Mouse (Mus musculus): ENCODE data around the gene Enthd1. TPM values are rescaled to one million over a fixed set of nuclear protein-coding genes. Genes with fewer than 3 reads are reported as not detected.

The Enthd1 gene
- polyA plus RNA-seq, 1 experiment from 2014 or later, result not detected

DNA sequence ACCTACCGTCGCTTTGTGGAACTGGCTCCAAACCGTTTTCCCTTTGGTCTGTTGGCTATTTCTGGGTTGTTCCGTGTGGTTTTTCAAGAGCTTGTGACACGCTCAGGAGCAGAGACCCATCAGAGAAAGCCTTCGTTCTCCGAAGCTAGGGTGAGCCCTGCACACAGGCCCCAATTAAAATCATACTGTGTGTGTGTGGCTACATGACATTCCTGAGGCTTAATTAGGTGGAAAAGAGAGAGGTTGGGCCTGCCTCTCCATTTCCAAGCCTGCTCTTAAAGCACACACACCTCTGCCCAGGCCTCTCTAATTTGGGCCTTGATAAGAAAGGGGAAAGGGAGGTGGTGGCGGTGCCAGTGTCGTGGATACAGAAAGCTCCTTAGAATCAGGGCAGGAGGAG, 126.5 kb downstream of the Enthd1 start:
- no peak overlapping the region for H3K9ac ChIP-seq (replicated peaks; ENCODE audit: low read depth, low read length)
- WGBS, result 82% methylated on average over 9 of the region's 9 CpGs
- no peaks in the 10 kb centered on the region for H3K27me3 ChIP-seq (ENCODE audit: control insufficient read depth, insufficient read depth, low read length)
- no peak overlapping the region for H3K4me2 ChIP-seq (replicated peaks; ENCODE audit: low read depth, low read length)
- H3K36me3 ChIP-seq (ENCODE audit: control insufficient read depth, insufficient read depth, low read length), result no peaks in the 10 kb centered on the region
- no peak for ATAC-seq (ENCODE audit: insufficient number of reproducible peaks, insufficient read depth, low FRiP score, low read depth)
- no peak overlapping the region for H3K4me3 ChIP-seq (ENCODE audit: low read depth, low read length)
- no peak overlapping the region for H3K27ac ChIP-seq (ENCODE audit: low read length)
- no peaks in the 10 kb centered on the region for H3K9me3 ChIP-seq (ENCODE audit: control insufficient read depth, low read depth, low read length)
- H3K4me1 ChIP-seq (ENCODE audit: control insufficient read depth, insufficient read depth, low read length), result no peaks in the 10 kb centered on the region

DNA sequence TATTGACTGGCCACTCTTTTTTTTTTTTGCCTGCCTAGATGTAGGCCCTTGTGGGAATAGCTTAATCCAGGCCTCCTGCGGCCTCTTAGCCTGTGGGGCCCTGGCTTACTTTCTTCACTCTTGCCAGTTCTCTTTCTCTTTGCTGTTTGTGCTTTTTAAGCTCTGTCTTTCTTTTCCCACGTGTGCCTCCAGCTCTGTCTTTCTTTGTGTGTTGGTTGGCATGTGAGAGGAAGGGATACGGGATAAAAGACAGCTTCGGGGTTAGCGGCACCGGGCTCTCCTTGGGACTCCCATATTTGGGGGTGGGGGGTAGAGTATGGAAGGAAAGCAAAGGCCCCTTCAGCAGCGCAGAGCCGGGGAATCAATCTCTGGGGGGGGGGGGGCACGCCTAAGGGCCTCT, 127.0 kb downstream of the Enthd1 start:
- ATAC-seq (ENCODE audit: insufficient number of reproducible peaks, insufficient read depth, low FRiP score, low read depth), result no peak
- H3K36me3 ChIP-seq (ENCODE audit: control insufficient read depth, insufficient read depth, low read length), result no peaks in the 10 kb centered on the region
- H3K4me1 ChIP-seq (ENCODE audit: control insufficient read depth, insufficient read depth, low read length), result no peaks in the 10 kb centered on the region
- no peaks in the 10 kb centered on the region for H3K9me3 ChIP-seq (ENCODE audit: control insufficient read depth, low read depth, low read length)
- no peak overlapping the region for H3K9ac ChIP-seq (replicated peaks; ENCODE audit: low read depth, low read length)
- H3K27ac ChIP-seq (ENCODE audit: low read length), result no peak overlapping the region
- H3K27me3 ChIP-seq (ENCODE audit: control insufficient read depth, insufficient read depth, low read length), result no peaks in the 10 kb centered on the region
- H3K4me2 ChIP-seq (replicated peaks; ENCODE audit: low read depth, low read length), result no peak overlapping the region
- H3K4me3 ChIP-seq (ENCODE audit: low read depth, low read length), result no peak overlapping the region
- 77% methylated on average over 9 of the region's 9 CpGs for WGBS

DNA sequence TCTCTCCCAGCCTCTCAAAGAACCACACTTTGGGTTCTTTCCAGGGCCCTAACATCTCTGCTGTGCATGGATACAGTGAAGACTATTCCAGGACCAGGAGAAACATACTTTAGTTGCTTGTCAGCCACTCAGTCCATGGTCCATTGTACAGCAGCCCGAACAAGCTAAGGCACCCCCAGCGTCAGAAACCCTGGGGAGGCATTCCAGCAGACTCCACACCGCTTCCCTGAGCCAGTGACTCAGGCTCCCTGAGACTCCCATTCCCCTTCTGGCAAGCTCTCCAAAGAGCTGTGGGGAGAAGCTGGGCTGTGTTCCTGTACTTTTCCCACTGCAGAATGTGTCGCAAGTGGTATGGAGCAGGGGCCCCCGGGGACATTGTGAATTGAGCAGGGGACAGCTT, 128.0 kb downstream of the Enthd1 start:
- 78% methylated on average over 5 of the region's 5 CpGs for WGBS
- no peak for ATAC-seq (ENCODE audit: insufficient number of reproducible peaks, insufficient read depth, low FRiP score, low read depth)

DNA sequence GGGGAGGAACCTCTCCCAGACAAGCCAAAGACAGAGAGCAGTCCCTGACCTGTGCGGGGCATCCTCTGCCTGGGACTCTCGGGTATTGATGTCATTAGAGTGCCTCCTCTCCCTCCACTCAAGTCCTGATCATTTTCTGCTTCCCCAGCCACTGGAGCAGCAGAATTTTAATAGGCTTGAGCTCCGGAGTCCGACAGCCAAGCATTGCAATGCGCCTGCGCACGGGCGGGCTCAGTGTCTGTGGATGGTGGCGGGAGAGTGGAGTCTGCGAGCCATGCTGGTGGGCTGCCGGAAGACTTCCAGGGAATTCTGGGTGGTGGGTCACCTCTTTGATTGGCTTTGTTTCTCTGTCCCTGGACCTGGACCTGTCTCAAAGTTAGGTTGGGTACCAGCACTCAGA, 134.6 kb downstream of the Enthd1 start:
- H3K4me1 ChIP-seq (ENCODE audit: control insufficient read depth, insufficient read depth, low read length), result no peaks in the 10 kb centered on the region
- H3K4me3 ChIP-seq (ENCODE audit: low read depth, low read length), result no peak overlapping the region
- H3K4me2 ChIP-seq (replicated peaks; ENCODE audit: low read depth, low read length), result no peak overlapping the region
- no peaks in the 10 kb centered on the region for H3K27me3 ChIP-seq (ENCODE audit: control insufficient read depth, insufficient read depth, low read length)
- H3K27ac ChIP-seq (ENCODE audit: low read length), result no peak overlapping the region
- H3K9me3 ChIP-seq (ENCODE audit: control insufficient read depth, low read depth, low read length), result no peaks in the 10 kb centered on the region
- no peaks in the 10 kb centered on the region for H3K36me3 ChIP-seq (ENCODE audit: control insufficient read depth, insufficient read depth, low read length)
- WGBS, result 70% methylated on average over 11 of the region's 11 CpGs
- no peak for ATAC-seq (ENCODE audit: insufficient number of reproducible peaks, insufficient read depth, low FRiP score, low read depth)
- H3K9ac ChIP-seq (replicated peaks; ENCODE audit: low read depth, low read length), result no peak overlapping the region

More for the DNA sequence above, 128.0 kb downstream of the Enthd1 start:
- no peak overlapping the region for H3K27ac ChIP-seq (ENCODE audit: low read length)
- no peak overlapping the region for H3K9ac ChIP-seq (replicated peaks; ENCODE audit: low read depth, low read length)
- no peaks in the 10 kb centered on the region for H3K27me3 ChIP-seq (ENCODE audit: control insufficient read depth, insufficient read depth, low read length)
- no peak overlapping the region for H3K4me3 ChIP-seq (ENCODE audit: low read depth, low read length)
- H3K36me3 ChIP-seq (ENCODE audit: control insufficient read depth, insufficient read depth, low read length), result no peaks in the 10 kb centered on the region
- no peaks in the 10 kb centered on the region for H3K9me3 ChIP-seq (ENCODE audit: control insufficient read depth, low read depth, low read length)
- H3K4me1 ChIP-seq (ENCODE audit: control insufficient read depth, insufficient read depth, low read length), result no peaks in the 10 kb centered on the region
- no peak overlapping the region for H3K4me2 ChIP-seq (replicated peaks; ENCODE audit: low read depth, low read length)

DNA sequence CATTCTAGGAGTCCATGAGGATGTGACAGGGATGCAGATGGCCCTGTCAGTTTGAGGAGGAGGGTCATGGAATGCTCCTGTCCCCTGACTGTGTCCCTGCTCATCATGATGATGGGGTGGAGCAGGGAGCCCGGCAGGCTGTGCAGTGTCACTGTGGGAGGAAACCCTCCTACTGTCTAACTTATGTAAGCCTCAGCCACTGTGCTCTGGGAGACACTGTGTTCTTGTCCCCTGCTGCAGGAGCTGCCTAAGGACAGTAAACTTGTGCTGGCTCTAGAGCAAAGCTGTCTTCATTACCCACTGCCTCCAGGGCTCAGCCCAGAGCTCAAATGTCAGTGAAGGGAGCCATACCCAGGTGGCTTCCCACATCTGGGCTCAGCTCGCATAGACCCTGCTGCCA, 146.8 kb downstream of the Enthd1 start:
- Histone ChIP-seq H3K9me3 (ENCODE audit: control insufficient read depth, low read depth, low read length) (no peaks in the 10 kb centered on the region), H3K27me3 (ENCODE audit: control insufficient read depth, insufficient read depth, low read length) (no peaks in the 10 kb centered on the region), H3K4me2 (replicated peaks; ENCODE audit: low read depth, low read length) (no peak overlapping the region), H3K4me3 (ENCODE audit: low read depth, low read length) (no peak overlapping the region), H3K9ac (replicated peaks; ENCODE audit: low read depth, low read length) (no peak overlapping the region), H3K36me3 (ENCODE audit: control insufficient read depth, insufficient read depth, low read length) (no peaks in the 10 kb centered on the region), H3K27ac (ENCODE audit: low read length) (no peak overlapping the region), H3K4me1 (ENCODE audit: control insufficient read depth, insufficient read depth, low read length) (no peaks in the 10 kb centered on the region)
- WGBS, result 80% methylated on average over 2 of the region's 2 CpGs
- no peak for ATAC-seq (ENCODE audit: insufficient number of reproducible peaks, insufficient read depth, low FRiP score, low read depth)

DNA sequence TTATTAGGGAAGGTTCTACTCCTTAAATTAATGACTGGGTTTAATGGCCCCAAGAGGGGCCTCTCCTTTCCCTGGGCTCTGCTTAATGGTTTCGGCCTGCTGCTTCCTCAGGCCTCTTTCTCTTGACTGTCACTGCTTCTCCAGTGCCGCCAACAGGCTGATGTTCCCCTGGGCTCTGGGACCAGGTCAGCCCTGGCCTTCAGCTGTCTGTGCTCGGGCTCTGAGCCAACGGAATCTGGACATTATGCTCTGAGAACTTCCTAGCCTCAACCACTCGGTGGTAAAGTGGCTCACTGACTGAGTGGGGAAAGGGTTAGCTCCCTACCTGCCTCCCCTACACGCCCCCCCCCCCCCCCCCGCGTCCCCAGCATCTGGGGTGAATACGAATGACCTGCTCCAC, 147.9 kb downstream of the Enthd1 start:
- Histone ChIP-seq H3K4me2 (replicated peaks; ENCODE audit: low read depth, low read length) (no peak overlapping the region), H3K27me3 (ENCODE audit: control insufficient read depth, insufficient read depth, low read length) (no peaks in the 10 kb centered on the region), H3K9me3 (ENCODE audit: control insufficient read depth, low read depth, low read length) (no peaks in the 10 kb centered on the region), H3K36me3 (ENCODE audit: control insufficient read depth, insufficient read depth, low read length) (no peaks in the 10 kb centered on the region), H3K27ac (ENCODE audit: low read length) (no peak overlapping the region), H3K4me3 (ENCODE audit: low read depth, low read length) (no peak overlapping the region), H3K9ac (replicated peaks; ENCODE audit: low read depth, low read length) (no peak overlapping the region), H3K4me1 (ENCODE audit: control insufficient read depth, insufficient read depth, low read length) (no peaks in the 10 kb centered on the region)
- 64% methylated on average over 8 of the region's 9 CpGs for WGBS
- no peak for ATAC-seq (ENCODE audit: insufficient number of reproducible peaks, insufficient read depth, low FRiP score, low read depth)

DNA sequence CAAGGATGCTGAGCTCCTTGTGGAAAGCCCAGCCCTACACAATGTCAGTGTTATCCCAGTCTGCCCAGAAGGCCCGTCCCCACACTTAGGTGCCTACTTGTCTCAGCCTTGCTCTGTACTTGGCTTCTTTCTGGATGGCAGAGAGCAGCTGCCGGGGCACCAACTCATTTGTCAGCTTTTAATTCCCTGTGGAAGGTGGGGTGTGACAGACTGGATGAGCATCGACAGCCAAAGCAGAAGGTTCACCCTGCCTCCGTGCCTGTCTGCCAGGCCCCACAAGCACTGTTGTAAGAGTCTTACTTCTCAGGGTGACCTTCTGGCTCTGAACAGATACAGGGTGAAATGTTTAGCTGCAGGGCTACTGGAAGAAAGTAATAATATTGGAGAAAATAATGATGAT, 149.8 kb downstream of the Enthd1 start:
- no peak overlapping the region for H3K4me3 ChIP-seq (ENCODE audit: low read depth, low read length)
- H3K27ac ChIP-seq (ENCODE audit: low read length), result no peak overlapping the region
- no peaks in the 10 kb centered on the region for H3K9me3 ChIP-seq (ENCODE audit: control insufficient read depth, low read depth, low read length)
- H3K27me3 ChIP-seq (ENCODE audit: control insufficient read depth, insufficient read depth, low read length), result no peaks in the 10 kb centered on the region
- no peak for ATAC-seq (ENCODE audit: insufficient number of reproducible peaks, insufficient read depth, low FRiP score, low read depth)
- H3K4me1 ChIP-seq (ENCODE audit: control insufficient read depth, insufficient read depth, low read length), result no peaks in the 10 kb centered on the region
- WGBS, result 74% methylated on average over 4 of the region's 4 CpGs
- H3K4me2 ChIP-seq (replicated peaks; ENCODE audit: low read depth, low read length), result no peak overlapping the region
- no peak overlapping the region for H3K9ac ChIP-seq (replicated peaks; ENCODE audit: low read depth, low read length)
- no peaks in the 10 kb centered on the region for H3K36me3 ChIP-seq (ENCODE audit: control insufficient read depth, insufficient read depth, low read length)

DNA sequence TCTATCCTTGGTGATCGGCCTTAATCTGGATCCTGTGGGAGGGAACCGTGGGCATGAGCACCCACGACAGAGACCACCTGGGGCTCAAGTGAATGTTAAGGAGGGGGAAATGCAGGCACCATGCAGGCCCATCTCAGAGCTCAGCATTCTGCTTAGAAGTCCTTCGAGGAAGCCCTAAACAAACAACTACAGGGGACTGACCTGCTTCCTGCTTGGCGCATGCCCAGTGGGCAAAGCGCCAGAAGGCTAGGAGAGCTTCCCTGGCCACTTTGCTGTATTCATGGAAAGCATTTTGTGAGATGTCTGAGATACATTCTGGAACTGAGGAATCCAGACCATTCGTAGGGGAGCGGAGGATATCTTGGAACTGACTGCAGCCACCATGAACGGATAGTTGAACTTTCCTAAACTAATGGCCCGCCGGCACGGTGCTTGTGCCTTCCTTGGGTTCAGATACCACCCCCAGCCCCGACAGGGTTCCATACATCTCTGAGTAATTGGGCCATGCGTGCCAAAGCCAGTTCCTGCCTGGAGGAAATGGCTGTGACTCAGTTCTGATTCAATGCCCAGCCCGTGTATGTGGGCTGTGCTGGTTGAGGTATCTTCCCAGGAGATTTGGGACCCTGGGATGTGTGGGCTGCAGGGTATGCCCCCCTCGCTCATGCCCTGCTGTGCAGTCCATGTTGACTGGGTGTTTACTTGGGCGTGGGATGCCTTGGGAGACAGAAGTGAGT, 150.8 kb downstream of the Enthd1 start:
- H3K27ac ChIP-seq (ENCODE audit: low read length), result no peak overlapping the region
- H3K4me3 ChIP-seq (ENCODE audit: low read depth, low read length), result no peak overlapping the region
- 79% methylated on average over 17 of the region's 17 CpGs for WGBS
- no peaks in the 10 kb centered on the region for H3K9me3 ChIP-seq (ENCODE audit: control insufficient read depth, low read depth, low read length)
- no peak for ATAC-seq (ENCODE audit: insufficient number of reproducible peaks, insufficient read depth, low FRiP score, low read depth)
- H3K27me3 ChIP-seq (ENCODE audit: control insufficient read depth, insufficient read depth, low read length), result no peaks in the 10 kb centered on the region
- no peak overlapping the region for H3K9ac ChIP-seq (replicated peaks; ENCODE audit: low read depth, low read length)
- no peaks in the 10 kb centered on the region for H3K4me1 ChIP-seq (ENCODE audit: control insufficient read depth, insufficient read depth, low read length)
- no peak overlapping the region for H3K4me2 ChIP-seq (replicated peaks; ENCODE audit: low read depth, low read length)
- no peaks in the 10 kb centered on the region for H3K36me3 ChIP-seq (ENCODE audit: control insufficient read depth, insufficient read depth, low read length)

DNA sequence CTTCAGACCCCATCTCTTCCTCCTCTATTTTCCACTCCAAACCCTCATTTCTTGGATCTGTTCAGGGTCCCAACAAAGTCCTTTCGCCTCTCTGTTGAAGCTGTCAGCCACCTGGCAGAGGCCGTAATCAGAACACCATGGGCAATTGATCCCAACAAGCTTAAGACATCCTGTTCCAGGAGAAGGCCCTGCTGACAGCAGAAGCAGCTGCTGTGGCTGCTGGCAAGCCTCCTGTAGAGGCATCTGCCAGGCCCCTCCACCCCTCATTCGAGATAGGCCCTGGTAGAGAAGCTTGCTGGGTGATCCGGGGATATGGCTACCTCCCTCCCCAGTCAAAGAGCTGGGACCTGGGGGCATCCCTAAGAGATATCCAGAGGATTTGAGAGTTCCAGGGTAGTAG, 151.9 kb downstream of the Enthd1 start:
- H3K27ac ChIP-seq (ENCODE audit: low read length), result no peak overlapping the region
- 78% methylated on average over 4 of the region's 4 CpGs for WGBS
- H3K4me1 ChIP-seq (ENCODE audit: control insufficient read depth, insufficient read depth, low read length), result no peaks in the 10 kb centered on the region
- no peak overlapping the region for H3K4me3 ChIP-seq (ENCODE audit: low read depth, low read length)
- H3K9ac ChIP-seq (replicated peaks; ENCODE audit: low read depth, low read length), result no peak overlapping the region
- no peak for ATAC-seq (ENCODE audit: insufficient number of reproducible peaks, insufficient read depth, low FRiP score, low read depth)
- no peak overlapping the region for H3K4me2 ChIP-seq (replicated peaks; ENCODE audit: low read depth, low read length)
- no peaks in the 10 kb centered on the region for H3K27me3 ChIP-seq (ENCODE audit: control insufficient read depth, insufficient read depth, low read length)
- H3K9me3 ChIP-seq (ENCODE audit: control insufficient read depth, low read depth, low read length), result no peaks in the 10 kb centered on the region
- no peaks in the 10 kb centered on the region for H3K36me3 ChIP-seq (ENCODE audit: control insufficient read depth, insufficient read depth, low read length)
